Comparison of ENCODE assay signal across 10 mouse cellular contexts in genomic region chr10:24447135-24447534, GRCm38 (mm10).
DNase-seq lines count a peak whose midpoint lies in the region; ATAC-seq and TF ChIP-seq lines count a peak whose summit lies in the region.
"Had no signal": no experiment of that assay in that cellular context is flagged by ENCODE, and none has a peak within 500 bp of the region (broad histone marks: within the 10 kb centered on the region; RNA-seq: fewer than 3 reads in every experiment).

No protein-coding gene starts in this region.

- peak; percentile 5 to 29 for DNase-seq in adrenal gland, adult (ENCODE audit: inconsistent age in 2 of 2, low spot score in 1 of 2)
- DNase-seq in adrenal gland, postnatal 14 days, result no peak
- peak; percentile 12 for DNase-seq in urinary bladder, postnatal 25 days (ENCODE audit: low spot score)
- DNase-seq in urinary bladder, postnatal 10 days (ENCODE audit: low spot score), result no peak
- peak; percentile 5 for DNase-seq in limb, embryonic 14.5 days (ENCODE audit: low spot score)
- DNase-seq in layer of hippocampus, adult 11-12 months (ENCODE audit: low spot score), result no peak
- no peak for DNase-seq in forebrain, postnatal 0 days
- DNase-seq: right cerebral cortex, postnatal 14 days had no signal

- TF ChIP-seq CTCF in forebrain, postnatal 0 days (IDR thresholded peaks at IDR 0.05; ENCODE audit: low read depth), result no peak

- H3K27me3 ChIP-seq in limb, embryonic 14.5 days (ENCODE audit: control insufficient read depth, insufficient read depth, low read length), result no peaks in the 10 kb centered on the region
- no peaks in the 10 kb centered on the region for H3K27me3 ChIP-seq in forebrain, postnatal 0 days (ENCODE audit: insufficient read depth, low read length)
- no peaks in the 10 kb centered on the region for H3K27me3 ChIP-seq in hindbrain, embryonic 12.5 days
- H3K27me3 ChIP-seq: liver, embryonic 12.5 days had no signal

- TF ChIP-seq POLR2A in limb, embryonic 14.5 days (IDR thresholded peaks at IDR 0.05; ENCODE audit: borderline replicate concordance, extremely low read depth, insufficient read depth, insufficient read length), result no peak

- H3K27ac ChIP-seq in limb, embryonic 14.5 days (replicated peaks; ENCODE audit: low read depth, low read length), result no peak overlapping the region
- H3K27ac ChIP-seq in forebrain, postnatal 0 days (ENCODE audit: low read depth, low read length), result no peak overlapping the region
- H3K27ac ChIP-seq in hindbrain, embryonic 12.5 days, result no peak overlapping the region
- H3K27ac ChIP-seq: liver, embryonic 12.5 days had no signal

- no peak overlapping the region for H3K4me2 ChIP-seq in limb, embryonic 14.5 days (replicated peaks; ENCODE audit: low read depth, low read length, severe bottlenecking)
- H3K4me2 ChIP-seq in forebrain, postnatal 0 days (ENCODE audit: low read depth), result no peak overlapping the region
- no peak overlapping the region for H3K4me2 ChIP-seq in hindbrain, embryonic 12.5 days (replicated peaks)
- H3K4me2 ChIP-seq: liver, embryonic 12.5 days had no signal

- no peak overlapping the region for H3K9ac ChIP-seq in limb, embryonic 14.5 days (ENCODE audit: low read depth, low read length, severe bottlenecking)
- H3K9ac ChIP-seq in forebrain, postnatal 0 days, result no peak overlapping the region
- no peak overlapping the region for H3K9ac ChIP-seq in hindbrain, embryonic 12.5 days
- H3K9ac ChIP-seq: liver, embryonic 12.5 days had no signal

- H3K4me1 ChIP-seq in limb, embryonic 14.5 days (ENCODE audit: control insufficient read depth, insufficient read depth, low read length), result peaks cover 12% of the 10 kb centered on the region; the same call in 1 of the 2 replicates
- no peaks in the 10 kb centered on the region for H3K4me1 ChIP-seq in forebrain, postnatal 0 days (ENCODE audit: insufficient read depth)
- no peaks in the 10 kb centered on the region for H3K4me1 ChIP-seq in hindbrain, embryonic 12.5 days
- H3K4me1 ChIP-seq: liver, embryonic 12.5 days had no signal

- ATAC-seq in limb, embryonic 14.5 days (ENCODE audit: low FRiP score, low read depth), result no peak
- no peak for ATAC-seq in forebrain, postnatal 0 days
- no peak for ATAC-seq in hindbrain, embryonic 12.5 days (ENCODE audit: low FRiP score)
- ATAC-seq: liver, embryonic 12.5 days had no signal

- 53% methylated on average over 6 of the region's 6 CpGs for WGBS in limb, embryonic 14.5 days
- 81% methylated on average over 6 of the region's 6 CpGs for WGBS in forebrain, postnatal 0 days
- WGBS in hindbrain, embryonic 12.5 days, result 72% methylated on average over 6 of the region's 6 CpGs

- H3K4me3 ChIP-seq in limb, embryonic 14.5 days (replicated peaks; ENCODE audit: low read length), result no peak overlapping the region
- H3K4me3 ChIP-seq in forebrain, postnatal 0 days (ENCODE audit: low read depth, low read length), result no peak overlapping the region
- H3K4me3 ChIP-seq in hindbrain, embryonic 12.5 days, result no peak overlapping the region
- H3K4me3 ChIP-seq: liver, embryonic 12.5 days had no signal

- H3K36me3 ChIP-seq in limb, embryonic 14.5 days (ENCODE audit: control insufficient read depth, insufficient read depth, low read length), result no peaks in the 10 kb centered on the region
- H3K36me3 ChIP-seq in forebrain, postnatal 0 days (ENCODE audit: insufficient read depth), result no peaks in the 10 kb centered on the region
- H3K36me3 ChIP-seq in hindbrain, embryonic 12.5 days, result no peaks in the 10 kb centered on the region
- H3K36me3 ChIP-seq: liver, embryonic 12.5 days had no signal

- H3K9me3 ChIP-seq in limb, embryonic 14.5 days (ENCODE audit: control insufficient read depth, low read length), result no peaks in the 10 kb centered on the region
- H3K9me3 ChIP-seq in forebrain, postnatal 0 days (ENCODE audit: low read length), result no peaks in the 10 kb centered on the region
- H3K9me3 ChIP-seq in hindbrain, embryonic 12.5 days (replicated peaks), result no peaks in the 10 kb centered on the region
- H3K9me3 ChIP-seq: liver, embryonic 12.5 days had no signal

Comparison
In these comparisons a context has a peak if more than half of its experiments do, and no peak if none do; other contexts are left out.
1. DNase-seq: peak in adrenal gland, adult (2 of 2), urinary bladder, postnatal 25 days (single experiment) and limb, embryonic 14.5 days (single experiment); none in adrenal gland, postnatal 14 days (single experiment), urinary bladder, postnatal 10 days (single experiment), layer of hippocampus, adult 11-12 months (single experiment) and forebrain, postnatal 0 days (single experiment).